Mouse (Mus musculus) cerebellum, adult (tissue): ENCODE measurements around the gene Ccdc28b.

Source experiments
- ATAC-seq: cut with Nextera tagmentation; 2 replicates; pipeline ENCODE4 v1.9.2; 2017; ENCODE audit warnings: mild to moderate bottlenecking, moderate library complexity, mixed read lengths; ENCODE audit not compliant: insufficient number of reproducible peaks, low FRiP score, low TSS enrichment

The Ccdc28b gene

DNA sequence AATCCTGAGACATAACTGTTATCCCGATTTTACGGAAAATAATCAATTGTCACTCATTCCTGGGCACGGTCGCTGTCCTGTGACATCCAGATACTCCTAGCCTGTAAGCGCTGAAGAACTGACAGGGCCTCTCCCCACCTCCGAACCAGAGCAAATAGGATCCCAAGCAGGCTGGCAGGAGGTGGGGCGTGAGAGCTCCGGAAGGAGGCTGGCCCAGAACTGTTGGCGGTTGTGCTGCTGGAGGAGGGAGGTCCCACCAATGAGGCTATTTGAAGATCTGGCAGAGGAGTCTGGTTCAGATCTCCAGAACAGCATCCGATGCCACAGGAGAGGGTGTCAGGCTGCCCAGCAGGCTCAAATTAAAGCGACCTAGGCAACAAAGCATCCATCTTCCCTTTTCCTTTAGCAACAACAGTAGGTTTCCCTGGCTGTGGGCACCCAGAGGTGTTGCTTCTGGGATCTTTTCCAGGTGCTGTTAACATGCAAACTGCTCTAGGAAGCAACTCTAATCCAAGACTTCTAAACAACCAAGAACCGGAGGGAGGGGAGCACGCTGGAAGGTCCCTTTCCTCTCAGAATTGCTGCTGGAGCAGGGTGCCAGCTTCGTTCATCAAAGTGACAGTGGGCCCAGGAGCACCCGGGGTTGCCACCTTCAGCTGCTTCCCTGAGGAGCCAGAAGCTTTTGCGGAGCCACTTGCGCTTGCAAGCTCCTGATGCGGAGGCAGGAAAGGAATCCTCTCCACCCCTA lies 708 bp upstream of the Ccdc28b start:
- ATAC-seq: peak; percentile 87

GRCm38 (mm10) chr4:129622803-129623535 lies 778 bp downstream of the Ccdc28b start:
- ATAC-seq: no peak

DNA sequence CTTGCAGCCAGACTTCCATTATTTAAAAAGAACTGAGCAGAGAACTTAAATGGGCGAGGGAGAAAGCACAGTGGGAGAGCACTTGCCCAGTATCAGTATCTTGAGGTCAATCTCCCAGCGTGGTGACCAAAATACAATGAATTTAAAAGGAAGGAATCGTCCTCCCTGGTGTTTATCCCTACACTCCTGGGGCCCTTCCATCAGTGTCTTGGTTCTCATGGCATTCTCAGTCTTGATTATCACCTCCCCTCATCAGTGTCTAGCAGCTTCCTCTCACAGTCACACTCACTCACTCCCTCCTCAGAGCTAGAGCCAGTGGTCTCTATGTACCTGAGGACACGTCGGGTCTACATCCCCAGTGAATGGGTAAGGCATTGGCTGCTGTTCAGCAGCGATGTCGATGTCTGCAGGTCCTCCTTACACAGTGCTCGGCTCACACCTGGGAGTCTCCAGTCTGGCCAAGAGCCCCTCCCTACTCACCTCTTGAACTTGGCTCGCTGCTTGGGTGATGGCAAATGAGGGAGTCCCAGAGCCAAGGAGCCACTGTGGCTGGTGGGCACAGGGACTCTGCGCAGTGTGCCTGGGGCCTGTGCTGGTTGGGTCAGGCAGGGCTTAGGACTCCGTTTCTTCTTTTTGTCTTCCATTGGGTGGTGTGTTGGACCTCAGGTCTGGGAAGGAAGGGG lies 1.5 kb downstream of the Ccdc28b start:
- ATAC-seq: no peak

DNA sequence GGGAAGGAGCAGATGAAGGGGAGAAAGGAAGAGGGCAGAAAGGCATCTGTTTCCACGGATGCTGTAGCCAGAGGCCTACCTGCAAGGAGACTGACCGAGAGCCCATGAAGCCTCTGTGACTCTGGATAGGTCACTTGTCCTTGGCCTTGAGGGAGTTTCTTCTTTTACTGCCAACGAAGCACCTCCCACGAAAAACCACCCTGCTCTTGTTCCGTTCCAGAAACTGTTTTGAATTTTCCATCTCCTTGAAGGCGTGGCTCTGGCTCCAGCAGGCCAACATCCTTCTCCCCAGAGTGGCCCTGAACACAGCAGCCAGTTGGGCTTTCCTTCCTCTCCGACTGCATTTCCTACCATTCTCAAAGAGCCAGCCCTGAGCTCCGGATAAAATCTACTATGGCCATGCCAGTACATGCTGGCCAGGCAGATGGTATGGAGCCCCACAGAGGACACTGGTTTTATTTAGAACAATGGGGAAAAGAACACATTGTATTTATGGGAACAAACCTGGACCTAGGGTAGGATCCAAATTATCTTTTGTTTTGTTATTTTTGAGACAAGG lies 2.4 kb downstream of the Ccdc28b start:
- peak; percentile 13; the same call in 1 of the 2 replicates for ATAC-seq

DNA sequence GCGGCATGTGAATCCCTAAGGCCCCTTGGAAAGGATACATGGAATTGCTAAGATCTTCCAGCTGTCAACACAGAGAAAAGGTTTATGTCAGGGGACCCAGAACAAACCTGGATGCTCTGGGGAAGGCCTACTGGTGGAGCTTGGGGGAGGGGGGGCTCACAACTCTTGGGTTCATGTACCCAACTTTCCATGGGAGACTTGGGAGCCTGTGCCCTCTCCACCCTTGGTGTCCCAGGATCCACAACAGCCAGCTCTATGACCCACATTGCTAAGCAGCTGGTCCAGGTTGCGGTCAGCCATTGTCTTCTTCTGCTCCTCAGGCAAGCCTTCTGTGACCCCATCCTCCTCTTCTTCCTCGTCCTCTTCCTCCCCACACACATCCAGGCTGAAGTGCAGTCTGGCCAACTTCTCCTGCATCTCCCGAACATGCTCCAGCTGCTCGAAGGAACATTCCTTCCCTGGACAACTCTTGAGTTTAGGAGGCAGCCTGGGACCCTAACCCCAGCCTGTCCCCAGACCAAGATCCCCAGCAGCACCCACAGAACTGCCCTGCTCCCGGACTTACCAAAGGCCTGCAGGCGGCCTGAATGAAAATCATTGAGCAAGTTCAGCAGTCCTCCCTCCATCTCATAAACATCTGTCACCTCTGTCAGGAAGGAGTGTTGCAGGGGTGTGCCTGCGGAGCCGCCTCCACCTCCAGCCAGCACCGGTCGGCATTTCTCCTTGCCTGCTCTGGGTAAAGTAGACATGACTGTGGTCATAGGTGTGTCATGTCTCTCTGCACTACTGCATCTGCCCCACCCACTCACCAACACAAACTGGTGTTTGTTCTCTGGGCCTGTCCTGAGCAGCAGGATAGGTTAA lies 3.1 kb downstream of the Ccdc28b start:
- no peak for ATAC-seq

- ATAC-seq: peak; percentile 72
Measured at GRCm38 (mm10) chr4:129618786-129619691, 4.7 kb downstream of the Ccdc28b start, which contains the start of gene Iqcc. TSS of gene Iqcc (minus strand) at chr4:129619099.

- ATAC-seq: no peak
Measured at GRCm38 (mm10) chr4:129618031-129618430, 5.7 kb downstream of the Ccdc28b start.

DNA sequence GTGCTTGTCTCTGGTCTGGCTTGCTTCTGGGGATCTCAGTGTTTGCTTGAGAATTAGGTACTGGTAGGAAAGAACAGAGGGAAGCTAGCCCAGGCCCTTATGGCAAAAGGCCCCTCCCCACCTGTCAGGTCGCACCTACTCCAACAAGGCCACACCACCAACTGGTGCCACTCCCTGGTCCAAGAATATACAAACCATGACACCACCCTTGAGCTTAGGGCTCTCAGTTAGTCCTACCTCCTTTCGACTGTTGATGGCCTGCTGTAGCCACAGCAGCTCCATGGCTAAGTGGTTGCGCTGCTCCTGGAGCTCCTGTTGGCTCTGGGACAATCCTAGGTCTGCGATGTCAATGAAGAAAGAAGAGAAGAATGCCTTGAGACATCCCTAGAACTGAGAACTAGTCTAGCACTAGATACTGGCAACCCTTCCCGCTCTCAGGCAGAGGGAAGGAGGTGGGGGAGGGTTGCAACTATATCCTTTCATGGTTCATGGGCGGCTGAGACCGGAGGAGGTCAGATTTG lies 6.6 kb downstream of the Ccdc28b start:
- no peak for ATAC-seq

DNA sequence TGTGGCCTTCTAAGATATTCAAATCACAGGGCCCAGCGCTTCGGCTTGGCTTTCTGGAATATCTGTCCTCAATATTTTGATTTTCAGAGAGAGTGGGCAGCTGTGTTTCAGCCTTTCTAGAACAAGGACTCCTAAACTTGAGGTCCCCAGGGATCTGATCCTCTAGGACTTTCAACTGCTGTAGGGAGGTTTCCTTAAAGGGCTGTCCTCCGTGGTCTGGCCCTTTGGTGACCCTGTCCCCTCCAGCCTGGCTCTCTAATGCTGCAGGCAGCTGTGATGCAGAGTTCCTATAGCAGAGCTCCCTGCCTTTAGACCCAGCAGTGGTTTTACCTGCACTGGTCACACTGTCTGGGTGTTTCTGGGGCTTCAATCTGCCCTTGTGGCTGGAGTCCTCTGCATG lies 7.1 kb downstream of the Ccdc28b start:
- no peak for ATAC-seq

DNA sequence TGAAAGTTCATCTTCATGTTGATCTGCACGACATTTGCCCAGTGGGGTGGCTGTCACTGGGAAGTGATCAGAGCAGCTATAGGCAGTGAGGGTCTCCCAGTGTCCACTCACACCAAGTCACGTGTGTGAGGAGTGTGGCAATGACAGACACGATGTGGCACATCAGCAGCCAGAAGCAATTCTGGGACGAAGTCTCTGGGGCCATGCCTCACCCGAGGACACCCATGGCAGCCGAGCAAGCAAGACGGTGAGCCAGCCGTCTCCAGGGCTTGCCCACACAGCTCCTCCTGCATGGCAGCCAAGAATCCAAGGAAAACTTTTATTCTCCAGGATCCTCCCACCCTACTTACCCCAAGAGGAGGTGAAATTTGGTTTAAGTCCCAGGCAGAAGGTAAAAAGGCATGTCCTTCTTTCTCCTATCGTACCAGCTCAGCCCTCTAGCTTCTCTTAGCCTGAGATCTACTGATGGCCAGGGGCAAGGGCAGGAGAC lies 7.9 kb downstream of the Ccdc28b start:
- ATAC-seq: no peak

DNA sequence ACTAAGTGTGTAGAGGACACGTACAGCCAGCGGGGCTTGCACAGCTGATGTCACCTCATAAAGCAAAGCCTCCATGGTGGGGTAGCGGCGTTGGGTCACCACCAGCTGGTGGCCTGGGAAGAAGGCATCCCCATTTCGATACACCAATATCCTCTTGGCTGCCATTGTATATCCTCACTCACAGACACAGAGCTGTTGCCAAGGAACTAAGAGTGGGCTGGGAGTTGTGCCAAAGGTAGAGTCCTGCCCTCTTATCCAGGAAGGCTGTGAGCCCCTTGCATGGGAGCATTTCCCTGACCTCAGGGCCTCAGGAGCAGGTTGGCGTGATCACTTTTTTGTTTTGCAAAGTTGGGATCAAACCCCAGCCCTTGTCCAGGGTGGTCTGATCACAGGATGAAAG lies 9.7 kb downstream of the Ccdc28b start, which contains the start of gene Dcdc2b:
Dcdc2b (minus strand) TSS at position 165 of the 400 bp plus-strand sequence.
- no peak for ATAC-seq

DNA sequence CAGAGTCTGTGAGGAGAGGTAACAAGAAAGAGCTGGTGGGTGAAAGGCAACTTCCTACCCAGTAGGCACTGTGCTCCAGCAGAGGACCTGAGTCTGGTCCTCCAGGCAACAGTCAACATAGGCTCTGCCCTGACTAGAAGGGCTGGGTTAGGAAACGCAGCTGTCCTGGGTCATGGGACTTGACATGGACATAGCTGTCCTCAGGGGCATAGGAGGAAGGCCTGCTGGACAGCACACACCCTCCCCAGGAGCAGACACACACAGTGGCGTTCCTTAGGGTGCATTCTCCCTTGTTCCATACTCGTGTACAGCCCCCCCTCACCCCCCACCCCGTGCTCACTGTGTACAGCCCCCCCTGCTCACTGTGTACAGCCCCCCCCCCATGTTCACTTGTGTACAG lies 13.3 kb downstream of the Ccdc28b start:
- no peak for ATAC-seq

DNA sequence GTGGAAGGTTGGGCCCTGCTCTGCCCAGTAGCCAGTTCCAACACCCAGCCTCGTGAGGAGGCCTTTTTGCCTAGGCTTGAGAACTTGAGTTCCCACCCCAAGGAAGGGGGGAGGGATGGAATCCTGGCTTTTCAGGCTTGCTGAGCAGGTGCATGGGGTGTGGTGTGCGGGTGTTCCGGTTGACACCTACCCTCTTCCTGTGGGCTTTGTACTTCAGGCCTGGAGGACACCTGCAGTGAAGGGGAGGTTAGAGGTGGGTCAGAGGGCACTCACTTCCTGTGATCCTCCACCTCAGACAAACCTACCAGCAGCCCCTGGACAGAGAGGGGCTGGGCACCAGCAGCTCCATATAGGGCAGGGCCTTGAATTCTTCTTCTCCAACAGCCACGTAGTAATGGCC lies 13.7 kb downstream of the Ccdc28b start:
- ATAC-seq: no peak

DNA sequence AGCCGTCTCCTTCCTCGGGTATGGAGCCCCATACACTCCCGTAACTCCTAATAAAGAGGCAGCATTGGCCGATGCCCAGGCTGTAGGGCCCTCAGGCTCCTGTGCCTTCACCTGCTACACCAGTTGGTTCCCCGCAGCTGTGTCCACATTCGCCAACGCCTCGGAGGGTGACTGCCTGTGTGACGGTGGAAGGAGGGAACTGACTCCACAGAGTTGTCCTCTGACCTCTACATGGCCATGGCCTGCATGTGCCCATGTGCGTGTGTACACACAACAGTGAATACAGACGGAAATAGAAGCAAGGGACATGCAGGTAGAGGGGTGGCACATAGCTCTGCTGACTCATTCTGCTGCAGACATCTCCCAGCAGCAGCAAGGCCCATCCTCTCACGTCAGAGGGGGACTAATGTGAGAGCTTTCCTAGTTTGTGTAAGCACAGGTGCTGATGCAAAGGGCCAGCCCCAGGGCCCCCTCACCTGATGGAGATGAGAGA lies 14.6 kb downstream of the Ccdc28b start:
- ATAC-seq: no peak

GRCm38 (mm10) chr4:129608426-129609025 lies 15.2 kb downstream of the Ccdc28b start:
- ATAC-seq: peak; percentile 73; the same call in 1 of the 2 replicates

- ATAC-seq: peak; percentile 90
Measured at GRCm38 (mm10) chr4:129600233-129601158, 23.3 kb downstream of the Ccdc28b start, which contains the start of the genes Eif3i and Tmem234. TSS of gene Eif3i (minus strand) at chr4:129600648. TSS of gene Tmem234 (plus strand) at chr4:129600668.

DNA sequence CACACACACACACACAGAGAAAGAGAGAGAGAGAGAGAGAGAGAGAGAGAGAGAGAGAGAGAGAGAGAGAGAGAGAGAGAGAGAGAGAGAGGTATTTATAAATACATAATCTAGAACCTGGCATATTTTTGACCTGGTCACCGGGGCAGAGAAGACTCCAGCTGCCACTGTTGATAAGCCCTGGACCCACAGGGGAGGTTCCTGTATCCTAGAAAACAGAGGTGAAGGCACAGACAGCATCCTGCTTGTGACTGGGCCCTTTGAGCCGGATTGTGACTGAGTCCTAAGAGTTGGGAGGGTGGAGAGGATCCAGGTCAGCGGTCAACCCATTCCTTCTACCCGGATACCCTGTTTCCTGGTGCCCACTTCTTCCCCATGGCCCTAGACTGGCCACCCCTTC lies 34.9 kb downstream of the Ccdc28b start:
- ATAC-seq: no peak
